Mouse (Mus musculus) MEL (cell line): ENCODE data around the gene Fndc7.

Experiments
- POLR2A ChIP-seq, 2 experiments: IDR thresholded peaks; 2 replicates each; pipeline ENCODE4 v1.6.1; 2011 to 2012; ENCODE audit warnings: low read length in 2 of 2, mild to moderate bottlenecking in 2 of 2, control low read depth in 1 of 2, improper control_type of control experiment in 1 of 2, low read depth in 1 of 2, moderate library complexity in 1 of 2; ENCODE audit not compliant: control insufficient read depth in 1 of 2, insufficient read depth in 1 of 2, poor library complexity in 1 of 2
- RCOR1 ChIP-seq: IDR thresholded peaks from 2 replicates; pipeline ENCODE4 v1.6.1; 2012; ENCODE audit warnings: low read depth, mild to moderate bottlenecking, inconsistent platforms, low read length, improper control_type of control experiment

- TF ChIP-seq RCOR1 (no peak), POLR2A (IDR thresholded peaks at IDR 0.05; ENCODE audit: control insufficient read depth in 1 of 2, insufficient read depth in 1 of 2, low read depth in 1 of 2, low read length in 2 of 2, poor library complexity in 1 of 2) (no peak)
Measured at GRCm38 (mm10) chr3:108915999-108916398, 26.2 kb upstream of the Fndc7 start.
